27 mouse cellular contexts compared by ENCODE assay signal in the genomic region with DNA sequence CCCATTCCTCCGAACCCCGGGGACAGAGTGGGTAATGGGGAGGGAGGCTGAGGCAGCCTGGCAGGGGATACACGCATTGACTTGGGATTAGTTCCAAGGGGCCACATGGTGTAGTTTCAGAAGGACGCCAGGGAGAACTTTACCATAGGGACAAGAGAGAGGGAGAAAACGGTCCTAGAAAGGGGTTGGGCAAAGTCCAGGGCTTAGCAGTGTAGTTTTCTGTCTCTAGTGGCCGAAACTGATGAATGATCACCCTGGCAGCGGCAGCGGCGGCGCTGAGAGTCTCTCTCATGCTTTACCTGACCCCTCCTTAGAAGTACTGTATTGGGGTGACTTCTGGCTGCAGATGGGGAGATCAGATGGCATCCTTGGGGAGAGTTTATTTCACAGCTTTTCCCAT. TPM values are rescaled to one million over a fixed set of nuclear protein-coding genes. Genes with fewer than 3 reads are reported as not detected.
DNase-seq lines count a peak whose midpoint lies in the region; ATAC-seq and TF ChIP-seq lines count a peak whose summit lies in the region.
"Had no signal": no experiment of that assay in that cellular context is flagged by ENCODE, and none has a peak within 500 bp of the region (broad histone marks: within the 10 kb centered on the region; RNA-seq: fewer than 3 reads in every experiment).

No protein-coding gene starts in this region.

- 80% methylated on average over 10 of the region's 10 CpGs for WGBS in intestine, postnatal 0 days
- WGBS in intestine, embryonic 16.5 days, result 80% methylated on average over 10 of the region's 10 CpGs

- TF ChIP-seq POLR2A in myocyte (IDR thresholded peaks at IDR 0.05; ENCODE audit: insufficient read length, low read depth), result no peak

- H3K79me2 ChIP-seq in myocyte (ENCODE audit: control insufficient read depth, insufficient read depth), result no peaks in the 10 kb centered on the region

- H3K4me3 ChIP-seq in intestine, postnatal 0 days (ENCODE audit: low read depth, low read length), result no peak overlapping the region
- no peak overlapping the region for H3K4me3 ChIP-seq in intestine, embryonic 16.5 days (ENCODE audit: low read length)
- H3K4me3 ChIP-seq in myocyte, result no peak overlapping the region
- H3K4me3 ChIP-seq: embryonic facial prominence, embryonic 13.5 days; embryonic facial prominence, embryonic 15.5 days; erythroblast, embryonic 14.5 days; forebrain, embryonic 10.5 days; forebrain, embryonic 13.5 days; forebrain, embryonic 15.5 days had no signal

- TF ChIP-seq CTCF in intestine, postnatal 0 days (IDR thresholded peaks at IDR 0.05; ENCODE audit: low read depth), result no peak

- DNase-seq in kidney, adult 9 months, result peak; percentile 49
- no peak for DNase-seq in kidney, postnatal 14 days
- peak; percentile 51 for DNase-seq in kidney, postnatal 36 days
- DNase-seq in kidney, postnatal 4 days, result no peak
- DNase-seq in left cerebral cortex, adult 9 months (ENCODE audit: low spot score in 2 of 2), result no peak
- DNase-seq: adrenal gland, adult 2 months; adrenal gland, postnatal 10 days; adrenal gland, postnatal 25 days; cerebellum, adult 11 months; cerebellum, adult 18-20 months; cerebellum, adult 8-10 months; cerebellum, adult 9-11 months; cerebellum, postnatal 14 days; cerebellum, postnatal 36 days; embryo, embryonic 11 days had no signal

- no peaks in the 10 kb centered on the region; the same call in 1 of the 2 replicates for H3K36me3 ChIP-seq in intestine, postnatal 0 days (ENCODE audit: control insufficient read depth, insufficient read depth)
- H3K36me3 ChIP-seq in intestine, embryonic 16.5 days (ENCODE audit: control insufficient read depth, insufficient read depth, low read length), result no peaks in the 10 kb centered on the region
- peaks cover 49% of the 10 kb centered on the region for H3K36me3 ChIP-seq in myocyte (ENCODE audit: control insufficient read depth, insufficient read depth)
- H3K36me3 ChIP-seq: embryonic facial prominence, embryonic 13.5 days; embryonic facial prominence, embryonic 15.5 days; forebrain, embryonic 10.5 days; forebrain, embryonic 15.5 days had no signal

- no peak for ATAC-seq in intestine, postnatal 0 days
- ATAC-seq in intestine, embryonic 16.5 days, result no peak
- ATAC-seq: forebrain, embryonic 13.5 days; forebrain, embryonic 15.5 days had no signal

- H3K9me3 ChIP-seq in intestine, postnatal 0 days (ENCODE audit: control insufficient read depth), result no peaks in the 10 kb centered on the region
- no peaks in the 10 kb centered on the region for H3K9me3 ChIP-seq in intestine, embryonic 16.5 days (ENCODE audit: control insufficient read depth, low read length)
- H3K9me3 ChIP-seq: embryonic facial prominence, embryonic 13.5 days; embryonic facial prominence, embryonic 15.5 days; forebrain, embryonic 10.5 days; forebrain, embryonic 13.5 days; forebrain, embryonic 15.5 days had no signal

- peak overlapping the region; percentile 58; the same call in 1 of the 2 replicates for H3K4me2 ChIP-seq in intestine, postnatal 0 days (replicated peaks; ENCODE audit: low read depth)
- H3K4me2 ChIP-seq in intestine, embryonic 16.5 days (ENCODE audit: low read depth, low read length), result no peak overlapping the region
- H3K4me2 ChIP-seq in myocyte (ENCODE audit: low read depth), result no peak overlapping the region
- H3K4me2 ChIP-seq: embryonic facial prominence, embryonic 13.5 days; embryonic facial prominence, embryonic 15.5 days; forebrain, embryonic 13.5 days; forebrain, embryonic 15.5 days had no signal

- H3K9ac ChIP-seq in intestine, postnatal 0 days (ENCODE audit: low read depth, low read length), result no peak overlapping the region
- no peak overlapping the region for H3K9ac ChIP-seq in intestine, embryonic 16.5 days (ENCODE audit: low read depth, low read length)
- H3K9ac ChIP-seq: embryonic facial prominence, embryonic 13.5 days; embryonic facial prominence, embryonic 15.5 days; forebrain, embryonic 13.5 days; forebrain, embryonic 15.5 days had no signal

- 0 out of 2 replicates have a peak, but pooled peaks cover 9% of the 10 kb centered on the region for H3K4me1 ChIP-seq in intestine, postnatal 0 days (replicated peaks; ENCODE audit: control insufficient read depth, insufficient read depth, low read length)
- peaks cover 18% of the 10 kb centered on the region; the same call in 1 of the 2 replicates for H3K4me1 ChIP-seq in intestine, embryonic 16.5 days (ENCODE audit: control insufficient read depth, insufficient read depth, low read length)
- H3K4me1 ChIP-seq: embryonic facial prominence, embryonic 13.5 days; embryonic facial prominence, embryonic 15.5 days; forebrain, embryonic 10.5 days; forebrain, embryonic 13.5 days; forebrain, embryonic 15.5 days had no signal

- no peak overlapping the region for H3ac ChIP-seq in myocyte (ENCODE audit: control insufficient read depth, insufficient read length)

- H3K27me3 ChIP-seq in intestine, postnatal 0 days (replicated peaks; ENCODE audit: control insufficient read depth, insufficient read depth, low read length), result no peaks in the 10 kb centered on the region
- H3K27me3 ChIP-seq in intestine, embryonic 16.5 days (replicated peaks; ENCODE audit: control insufficient read depth, insufficient read depth, low read length), result no peaks in the 10 kb centered on the region
- H3K27me3 ChIP-seq in myocyte (ENCODE audit: control insufficient read depth, insufficient read depth, insufficient read length), result no peaks in the 10 kb centered on the region
- H3K27me3 ChIP-seq: embryonic facial prominence, embryonic 15.5 days; forebrain, embryonic 13.5 days; forebrain, embryonic 15.5 days had no signal

- H3K27ac ChIP-seq in intestine, postnatal 0 days (ENCODE audit: low read depth, low read length), result no peak overlapping the region
- no peak overlapping the region for H3K27ac ChIP-seq in intestine, embryonic 16.5 days (ENCODE audit: low read length)
- H3K27ac ChIP-seq: embryonic facial prominence, embryonic 13.5 days; embryonic facial prominence, embryonic 15.5 days; forebrain, embryonic 10.5 days; forebrain, embryonic 13.5 days; forebrain, embryonic 15.5 days had no signal

TF ChIP-seq in myocyte, 11 proteins besides CTCF, POLR2A, EP300 and RAD21:
- TF ChIP-seq MAX (IDR thresholded peaks at IDR 0.05; ENCODE audit: low read depth) (no peak), POLR2AphosphoS2 (IDR thresholded peaks at IDR 0.05; ENCODE audit: insufficient read length, low read depth) (peak; percentile 17)

RNA-seq across cellular contexts. Expression of a gene that starts 2.4 kb away (rescaled TPM):
- 232 and 250 TPM in 2 replicates for polyA plus RNA-seq in intestine, postnatal 0 days (2015; fragmentation: Nextera tagmentation; extraction: Ambion mirVana)
- 23.2 and 28.6 TPM in 2 replicates for polyA plus RNA-seq in intestine, embryonic 16.5 days (2015; fragmentation: Nextera tagmentation; extraction: Ambion mirVana)
- polyA plus RNA-seq in myocyte (2012; fragmentation: generic; extraction: Trizol), result 0.71 TPM
- polyA plus RNA-seq: C2C12; embryonic facial prominence, embryonic 11.5 days; embryonic facial prominence, embryonic 13.5 days; erythroblast, embryonic 14.5 days; forebrain, embryonic 10.5 days; forebrain, embryonic 13.5 days; forebrain, embryonic 15.5 days had no signal

RNA-seq across cellular contexts. Expression of a gene that starts 24.7 kb away (rescaled TPM):
- polyA plus RNA-seq in intestine, postnatal 0 days (2015; fragmentation: Nextera tagmentation; extraction: Ambion mirVana), result 3.1 and 3.6 TPM in 2 replicates
- 3.3 and 3.7 TPM in 2 replicates for polyA plus RNA-seq in intestine, embryonic 16.5 days (2015; fragmentation: Nextera tagmentation; extraction: Ambion mirVana)
- 635 TPM for polyA plus RNA-seq in myocyte (2012; fragmentation: generic; extraction: Trizol)
- polyA plus RNA-seq: erythroblast, embryonic 14.5 days had no signal

RNA-seq across cellular contexts. Expression of a gene that starts 30.9 kb away (rescaled TPM):
- not detected in 2 replicates for polyA plus RNA-seq in intestine, postnatal 0 days (2015; fragmentation: Nextera tagmentation; extraction: Ambion mirVana)
- not detected in 2 replicates for polyA plus RNA-seq in intestine, embryonic 16.5 days (2015; fragmentation: Nextera tagmentation; extraction: Ambion mirVana)
- not detected for polyA plus RNA-seq in myocyte (2012; fragmentation: generic; extraction: Trizol)
- polyA plus RNA-seq: adrenal gland, adult 2 months; brain, embryonic 14.5 days; C2C12; embryonic facial prominence, embryonic 11.5 days; embryonic facial prominence, embryonic 13.5 days; embryonic facial prominence, embryonic 15.5 days; erythroblast, embryonic 14.5 days; forebrain, embryonic 10.5 days; forebrain, embryonic 13.5 days; forebrain, embryonic 15.5 days had no signal

RNA-seq across cellular contexts. Expression of a gene that starts 34.5 kb away (rescaled TPM):
- 248 and 257 TPM in 2 replicates for polyA plus RNA-seq in intestine, postnatal 0 days (2015; fragmentation: Nextera tagmentation; extraction: Ambion mirVana)
- 208 and 220 TPM in 2 replicates for polyA plus RNA-seq in intestine, embryonic 16.5 days (2015; fragmentation: Nextera tagmentation; extraction: Ambion mirVana)
- 238 TPM for polyA plus RNA-seq in myocyte (2012; fragmentation: generic; extraction: Trizol)

RNA-seq across cellular contexts. Expression of a gene that starts 35.7 kb away (rescaled TPM):
- 12.4 and 13.0 TPM in 2 replicates for polyA plus RNA-seq in intestine, postnatal 0 days (2015; fragmentation: Nextera tagmentation; extraction: Ambion mirVana)
- 18.6 and 18.8 TPM in 2 replicates for polyA plus RNA-seq in intestine, embryonic 16.5 days (2015; fragmentation: Nextera tagmentation; extraction: Ambion mirVana)
- 63.3 TPM for polyA plus RNA-seq in myocyte (2012; fragmentation: generic; extraction: Trizol)

Comparison
In these comparisons a context has a peak if more than half of its experiments do, and no peak if none do; other contexts are left out.
1. DNase-seq: peak in kidney, adult 9 months (single experiment) and kidney, postnatal 36 days (2 of 2); none in kidney, postnatal 14 days (single experiment), kidney, postnatal 4 days (0 of 2) and left cerebral cortex, adult 9 months (0 of 2).
2. RNA of a gene that starts 2.4 kb away (polyA plus RNA-seq): 232 to 250 TPM in intestine, postnatal 0 days and 23.2 to 28.6 TPM in intestine, embryonic 16.5 days; 0.71 TPM in myocyte (single experiment); every median in the first group is over 10 times any median in the second.
3. RNA of a gene that starts 24.7 kb away (polyA plus RNA-seq): 635 TPM in myocyte (single experiment); 3.3 to 3.7 TPM in intestine, embryonic 16.5 days and 3.1 to 3.6 TPM in intestine, postnatal 0 days; every median in the first group is over 100 times any median in the second.